Mouse (Mus musculus) B cell, adult 2 months (primary cell): Measurements from ENCODE around the gene Gm20777.
"Not testable (repeated sequence)": the region's sequence is repeated elsewhere in the genome, so short reads cannot be mapped to it uniquely, and the experiment has no call there.

Experiments
- DNase-seq, 2 experiments: peaks; one replicate each; pipeline ENCODE4 v3.0.0; 2022

Gene Gm20777

GRCm38 (mm10) chrY:10752350-10752749 lies at the start of gene Gm20777:
Gene Gm20777 (minus strand): TSS chrY:10752450.
- not testable (repeated sequence) for DNase-seq

- DNase-seq, result peak; percentile 13 to 19
These were observed 42.7 kb downstream of the Gm20777 start for GRCm38 (mm10) chrY:10709551-10709950.

- DNase-seq, result not testable (repeated sequence)
These were observed 43.5 kb downstream of the Gm20777 start for GRCm38 (mm10) chrY:10708761-10709160.

- DNase-seq, result peak in 1 of 2 experiments; percentile 0
These were observed 44.0 kb downstream of the Gm20777 start for GRCm38 (mm10) chrY:10708226-10708625.

GRCm38 (mm10) chrY:10706686-10707085 lies 45.6 kb downstream of the Gm20777 start:
- DNase-seq, result peak in 1 of 2 experiments; percentile 0
